Mouse (Mus musculus): ENCODE results near the gene Gm4907. TPM values are rescaled to one million over a fixed set of nuclear protein-coding genes. Genes with fewer than 3 reads are reported as not detected.
"Not testable (repeated sequence)": the region's sequence is repeated elsewhere in the genome, so short reads cannot be mapped to it uniquely, and the experiment has no call there.

Gene Gm4907
- not detected in 2 replicates for polyA plus RNA-seq (2015; fragmentation: Nextera tagmentation; extraction: Ambion mirVana)

DNA sequence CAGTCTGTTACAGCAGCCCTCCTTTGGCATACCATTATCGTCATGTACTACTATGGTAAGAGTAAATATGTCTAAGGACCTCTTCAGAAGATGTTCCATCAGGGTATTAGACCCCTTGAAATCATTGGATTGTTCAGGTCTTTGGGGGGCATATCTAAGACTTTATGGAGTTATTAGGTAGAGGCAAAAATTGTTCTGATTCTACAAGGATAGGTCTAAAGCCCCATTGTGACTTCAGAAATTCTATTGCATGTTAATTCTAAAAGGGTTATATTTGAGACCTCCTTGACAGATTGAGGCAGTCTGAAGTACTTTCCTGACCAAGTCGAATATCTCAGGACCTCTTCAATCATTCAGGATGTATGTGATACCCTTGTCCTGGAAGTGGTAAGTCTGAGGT, at the start of gene Gm4907:
TSS of gene Gm4907 (plus strand) at position 301 of the 400 bp plus-strand sequence.
- H3K4me1 ChIP-seq; H3K27me3 ChIP-seq (replicated peaks); H3K9ac ChIP-seq; H3K27ac ChIP-seq; H3K4me3 ChIP-seq (replicated peaks); H3K4me2 ChIP-seq; H3K36me3 ChIP-seq; ATAC-seq (ENCODE audit: insufficient read depth, low FRiP score, low read depth); H3K9me3 ChIP-seq: not testable (repeated sequence)
- WGBS = 77% methylated on average over 2 of the region's 2 CpGs

DNA sequence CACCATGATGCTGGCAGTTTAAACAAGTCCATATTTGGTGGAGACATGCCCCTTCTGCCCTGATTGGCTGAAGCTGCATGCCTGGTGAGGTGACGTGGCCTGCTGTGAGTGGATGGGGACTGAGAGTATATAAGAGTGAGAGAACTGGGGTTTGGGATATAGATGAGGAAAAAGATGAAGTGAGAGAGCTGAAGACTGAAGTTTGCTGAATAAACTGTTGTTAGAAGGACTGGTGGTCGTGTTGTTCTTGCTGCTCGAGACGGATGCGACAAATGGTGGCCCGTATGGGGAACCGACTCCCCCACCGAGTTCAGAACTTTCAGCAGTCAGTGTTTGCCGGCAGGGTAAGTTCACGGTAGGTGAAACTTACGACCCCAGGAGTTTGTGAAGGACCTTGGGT, 48.6 kb upstream of the Gm4907 start:
- ATAC-seq (ENCODE audit: insufficient read depth, low FRiP score, low read depth); H3K27me3 ChIP-seq (replicated peaks); H3K36me3 ChIP-seq; H3K4me2 ChIP-seq; H3K4me1 ChIP-seq; H3K4me3 ChIP-seq (replicated peaks); H3K27ac ChIP-seq; H3K9me3 ChIP-seq; H3K9ac ChIP-seq: not testable (repeated sequence)
- WGBS = 89% methylated on average over 11 of the region's 11 CpGs

DNA sequence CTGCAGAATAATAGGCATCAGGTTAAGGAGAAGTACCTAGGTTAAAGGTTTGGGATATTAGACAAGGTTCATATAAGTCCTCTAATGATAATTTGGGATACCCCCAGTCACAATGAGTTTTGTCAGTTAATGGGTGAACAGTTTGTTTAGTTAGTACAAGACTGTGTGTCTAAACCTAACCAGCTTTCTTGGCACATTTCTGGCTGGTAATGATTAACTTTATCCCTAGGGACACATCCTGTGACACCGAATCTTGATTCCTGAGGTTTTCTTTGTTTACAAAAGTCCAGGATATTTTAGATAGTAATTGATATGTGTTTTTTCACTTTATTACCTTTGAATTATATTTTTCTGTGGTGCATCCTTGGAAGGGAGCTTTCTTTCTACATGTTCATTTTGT, 41.4 kb upstream of the Gm4907 start:
- 60% methylated on average over 1 of the region's 1 CpGs for WGBS
- H3K36me3 ChIP-seq = no peaks in the 10 kb centered on the region
- no peaks in the 10 kb centered on the region for H3K27me3 ChIP-seq (replicated peaks)
- no peaks in the 10 kb centered on the region for H3K9me3 ChIP-seq
- H3K9ac ChIP-seq = no peak overlapping the region
- H3K4me2 ChIP-seq = no peak overlapping the region
- no peaks in the 10 kb centered on the region for H3K4me1 ChIP-seq
- no peak overlapping the region for H3K4me3 ChIP-seq (replicated peaks)
- no peak overlapping the region for H3K27ac ChIP-seq
- ATAC-seq (ENCODE audit: insufficient read depth, low FRiP score, low read depth) = no peak

DNA sequence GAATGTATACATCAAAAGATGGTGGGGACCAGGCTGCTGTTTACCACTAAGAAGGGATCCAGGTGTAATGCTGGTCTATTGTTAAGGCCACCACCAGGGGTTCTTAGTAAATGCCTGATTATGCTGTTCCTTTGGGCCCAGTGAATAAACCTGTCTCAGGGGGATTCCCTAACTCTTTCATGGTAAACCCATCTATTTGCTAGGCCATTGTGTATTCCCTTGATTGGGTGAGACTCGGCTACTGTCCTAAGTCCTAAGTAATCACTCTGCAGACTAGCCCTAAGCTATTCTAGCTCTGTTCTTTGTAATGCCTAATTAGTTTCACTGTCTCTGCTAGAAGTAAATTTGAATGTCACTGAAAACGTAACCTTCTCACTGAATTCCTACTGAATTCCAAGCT, 71.8 kb downstream of the Gm4907 start:
- no peak for ATAC-seq (ENCODE audit: insufficient read depth, low FRiP score, low read depth)
- H3K9me3 ChIP-seq = no peaks in the 10 kb centered on the region
- H3K4me1 ChIP-seq = no peaks in the 10 kb centered on the region
- no peaks in the 10 kb centered on the region for H3K36me3 ChIP-seq
- WGBS = 77% methylated on average over 2 of the region's 2 CpGs
- H3K27ac ChIP-seq = no peak overlapping the region
- H3K9ac ChIP-seq = no peak overlapping the region
- H3K4me2 ChIP-seq = no peak overlapping the region
- no peaks in the 10 kb centered on the region for H3K27me3 ChIP-seq (replicated peaks)
- H3K4me3 ChIP-seq (replicated peaks) = no peak overlapping the region

Other genes with a start within 250 kb of the Gm4907 start
- gene Wdr44, start 189.5 kb upstream of the Gm4907 start, polyA plus RNA-seq (2015; fragmentation: Nextera tagmentation; extraction: Ambion mirVana) = 8.1 and 8.8 TPM in 2 replicates
- not detected in 2 replicates for gene Gm4985, start 76.4 kb downstream of the Gm4907 start, polyA plus RNA-seq (2015; fragmentation: Nextera tagmentation; extraction: Ambion mirVana)

Measured in stomach, embryonic 15.5 days (tissue).